Mouse (Mus musculus) left cerebral cortex, adult 9 months (tissue): Measurements from ENCODE around the gene Aaas.

Experiments used
- DNase-seq, 2 experiments: peaks; one replicate each; pipeline ENCODE4 v3.0.0; 2022; ENCODE audit warnings: low spot score in 2 of 2

Aaas gene

DNA sequence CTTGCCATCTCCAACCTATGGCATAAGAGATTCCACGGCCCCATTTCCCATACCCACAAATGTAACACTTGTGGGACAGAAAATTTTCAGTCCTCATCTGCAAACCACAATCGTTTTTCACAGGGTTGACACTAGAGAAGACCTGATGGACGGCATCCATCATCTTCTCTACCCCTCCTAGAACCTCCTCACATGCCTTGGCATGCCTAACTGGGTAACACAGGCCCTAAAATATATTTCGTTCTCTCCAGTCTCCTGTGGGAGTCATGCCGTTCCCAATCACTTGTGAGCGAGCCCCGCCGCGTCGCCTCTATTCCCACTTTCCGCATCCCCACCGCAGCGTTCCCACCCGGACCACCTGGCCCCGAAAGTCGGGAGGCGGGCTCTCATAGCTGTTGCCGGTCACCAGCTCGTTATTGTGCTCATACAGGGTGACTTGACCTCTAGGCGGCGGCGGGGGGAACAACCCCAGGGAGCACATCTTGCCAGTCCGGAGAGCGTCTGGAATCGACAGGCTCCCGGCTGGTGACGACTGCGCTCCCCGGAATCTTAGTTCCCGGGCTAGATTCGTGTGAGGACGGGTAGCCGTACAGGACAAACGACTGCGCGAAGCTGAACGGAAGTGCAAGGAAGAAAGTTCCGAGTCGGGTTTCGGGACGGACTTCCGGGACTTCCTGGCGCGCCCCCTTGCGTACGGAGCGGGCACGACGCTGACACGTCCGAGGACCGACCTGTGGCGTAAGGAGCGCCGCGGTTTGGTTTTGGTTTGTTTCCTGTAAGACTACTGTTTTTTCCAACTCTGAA lies at the start of gene Aaas:
Gene Aaas (minus strand): TSS at position 634 of the 804 bp plus-strand sequence.
- DNase-seq, result peak; percentile 74 to 95

- peak; percentile 46 to 64 for DNase-seq
These were observed 49.0 kb upstream of the Aaas start for GRCm38 (mm10) chr15:102399229-102400221.

- DNase-seq, result no peak
These were observed 48.1 kb upstream of the Aaas start for GRCm38 (mm10) chr15:102398629-102399028.

DNA sequence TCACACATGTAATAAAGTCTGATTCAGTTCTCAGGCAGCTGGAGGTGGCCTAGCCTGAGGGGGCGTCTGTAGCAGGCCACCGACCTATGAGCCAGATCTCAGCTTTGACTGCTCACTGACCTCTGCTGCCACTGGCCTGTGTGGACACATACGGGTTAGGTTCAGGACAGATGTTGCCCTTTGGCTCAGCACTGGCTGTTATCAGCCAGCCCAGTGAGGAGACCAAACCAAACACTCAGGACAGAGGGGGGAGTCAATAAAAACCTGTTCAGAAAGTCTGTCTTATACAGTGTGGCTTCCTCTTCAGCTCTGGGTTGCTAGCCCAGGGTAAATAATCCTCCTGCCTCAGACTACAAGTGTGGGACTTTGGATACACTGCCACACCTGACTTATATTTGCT lies 44.5 kb upstream of the Aaas start:
- no peak for DNase-seq

DNA sequence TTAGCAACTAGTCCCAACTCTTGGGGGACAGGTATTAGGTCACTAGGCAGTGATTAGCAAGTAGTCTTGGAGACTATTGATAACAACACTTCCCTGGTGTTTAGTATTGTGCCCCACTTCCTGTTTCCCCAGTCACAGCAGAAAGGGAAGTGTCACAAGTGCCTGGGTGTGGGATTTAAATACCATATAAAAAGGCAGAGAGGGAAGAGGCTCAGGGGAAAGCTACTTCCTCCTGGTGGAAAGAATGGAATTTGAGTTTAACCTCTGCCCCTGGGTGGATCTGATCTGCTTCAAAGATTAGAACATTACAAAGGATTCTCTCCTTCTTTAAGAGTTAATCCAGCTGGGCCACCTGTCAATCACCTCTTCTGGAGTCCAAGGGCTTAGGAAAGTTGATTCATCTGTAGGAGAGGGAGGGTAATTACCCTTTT lies 43.0 kb upstream of the Aaas start:
- no peak for DNase-seq

DNA sequence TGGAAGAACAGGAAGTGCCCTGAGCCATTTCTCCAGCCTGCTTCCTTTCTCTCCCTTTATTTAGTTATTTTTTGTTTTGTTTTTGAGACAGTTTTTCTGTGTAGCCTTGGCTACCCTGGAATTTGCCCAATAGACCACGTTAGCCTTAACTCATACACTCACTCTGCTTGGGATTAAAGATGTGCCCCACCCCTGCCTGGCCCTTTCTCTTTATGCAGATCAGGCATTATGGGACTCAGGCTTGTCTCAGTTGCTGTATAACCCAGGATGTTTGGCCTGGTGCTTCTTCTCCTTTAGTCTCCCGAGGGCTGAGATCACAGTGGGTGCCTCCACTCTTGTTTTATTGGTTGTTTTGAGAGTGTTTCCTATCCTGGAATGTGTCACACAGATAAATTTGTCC lies 41.9 kb upstream of the Aaas start:
- DNase-seq, result no peak

GRCm38 (mm10) chr15:102388942-102389341 lies 38.4 kb upstream of the Aaas start:
- DNase-seq, result no peak

GRCm38 (mm10) chr15:102386640-102387039 lies 36.1 kb upstream of the Aaas start:
- no peak for DNase-seq

- DNase-seq, result no peak
These were observed 33.1 kb upstream of the Aaas start for GRCm38 (mm10) chr15:102383671-102384070.

DNA sequence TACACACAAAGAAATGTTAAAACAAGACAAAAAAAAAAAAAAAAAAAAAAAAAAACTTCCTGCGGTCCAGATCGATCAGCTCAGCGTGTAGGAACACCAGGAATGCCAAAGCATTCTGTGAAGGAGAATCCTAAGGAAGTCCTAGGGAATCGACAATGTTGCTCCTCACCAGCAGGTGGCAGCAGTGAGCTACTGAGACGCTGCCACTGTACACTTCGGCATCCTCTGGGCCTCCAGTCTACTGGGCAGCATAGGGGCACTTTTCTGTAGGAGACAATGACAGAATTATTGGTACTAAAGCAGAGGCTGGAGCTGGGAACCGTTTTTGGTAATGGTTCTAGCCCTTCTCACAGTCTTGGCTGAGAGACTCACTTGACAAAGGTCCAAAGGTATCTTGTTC lies 31.0 kb upstream of the Aaas start:
- DNase-seq, result peak in 1 of 2 experiments; percentile 82

GRCm38 (mm10) chr15:102377810-102378262 lies 27.3 kb upstream of the Aaas start:
- no peak for DNase-seq

GRCm38 (mm10) chr15:102377163-102377543 lies 26.6 kb upstream of the Aaas start:
- peak; percentile 57 to 77 for DNase-seq

GRCm38 (mm10) chr15:102376453-102377162 lies 26.0 kb upstream of the Aaas start:
- DNase-seq, result no peak

DNA sequence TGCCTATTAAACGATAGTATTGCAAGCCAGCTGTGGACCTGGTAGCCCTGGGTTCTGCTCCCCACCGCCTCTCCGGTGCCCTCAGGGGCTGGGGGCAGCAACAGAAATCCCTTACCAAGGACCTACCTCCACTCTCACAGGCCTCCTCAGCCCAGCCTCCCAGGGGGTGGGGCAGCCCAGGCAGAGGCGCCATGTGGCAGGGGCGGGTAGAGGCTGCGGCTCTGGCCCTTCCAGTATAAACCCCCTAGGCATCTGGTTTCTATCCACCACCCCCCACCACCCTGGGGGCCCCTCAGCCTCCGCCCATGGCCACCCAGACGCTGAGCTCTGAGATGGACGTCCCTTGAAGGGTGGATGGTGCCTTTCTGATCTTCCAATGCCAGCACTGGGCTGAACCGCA lies 20.2 kb upstream of the Aaas start:
- DNase-seq, result no peak

- no peak for DNase-seq
These were observed 19.4 kb upstream of the Aaas start for GRCm38 (mm10) chr15:102369972-102370371.

- DNase-seq, result no peak
These were observed 16.3 kb upstream of the Aaas start, which contains the start of gene Sp7 for GRCm38 (mm10) chr15:102366733-102367344. TSS of gene Sp7 (minus strand) at chr15:102367182.

- no peak for DNase-seq
These were observed 15.7 kb upstream of the Aaas start for GRCm38 (mm10) chr15:102366238-102366637.

DNA sequence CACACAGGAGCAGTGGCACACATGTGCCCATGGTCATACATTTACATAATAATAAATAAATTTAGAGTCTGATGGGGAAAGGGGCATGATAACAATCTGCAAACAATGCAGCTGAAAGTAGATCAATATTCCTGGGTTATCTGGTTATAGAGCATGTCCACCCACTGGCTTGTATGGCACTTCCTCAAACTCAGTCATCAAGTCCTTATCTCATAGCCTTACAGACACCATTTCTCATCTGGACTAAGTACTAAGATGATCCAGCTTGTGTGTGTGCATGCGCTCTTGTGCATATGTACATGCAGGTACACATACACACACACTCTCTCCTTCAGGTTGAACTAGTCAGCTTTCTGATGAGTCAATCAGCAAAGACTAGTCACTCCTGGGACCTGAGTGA lies 14.1 kb upstream of the Aaas start:
- DNase-seq, result no peak

DNA sequence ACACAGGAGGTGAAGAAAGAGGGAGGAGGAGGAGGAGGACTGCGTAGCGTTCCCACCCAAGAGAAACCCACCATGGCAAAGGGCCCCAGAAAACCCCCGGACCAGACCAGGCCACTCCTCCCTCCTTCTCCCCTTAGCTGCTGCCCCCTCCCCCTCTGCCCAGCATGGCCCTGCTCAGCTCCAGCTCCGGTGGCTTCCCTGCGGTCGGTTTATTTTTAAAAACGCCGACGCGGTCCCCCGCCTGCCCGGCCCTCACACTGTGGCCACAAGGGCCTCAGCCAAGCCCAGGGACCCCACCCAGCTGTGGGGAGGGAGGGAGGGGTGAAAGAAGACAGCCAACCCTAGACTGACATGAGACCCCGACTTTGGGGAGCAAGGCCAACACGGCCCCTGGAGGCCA lies 12.1 kb upstream of the Aaas start:
- DNase-seq, result no peak

DNA sequence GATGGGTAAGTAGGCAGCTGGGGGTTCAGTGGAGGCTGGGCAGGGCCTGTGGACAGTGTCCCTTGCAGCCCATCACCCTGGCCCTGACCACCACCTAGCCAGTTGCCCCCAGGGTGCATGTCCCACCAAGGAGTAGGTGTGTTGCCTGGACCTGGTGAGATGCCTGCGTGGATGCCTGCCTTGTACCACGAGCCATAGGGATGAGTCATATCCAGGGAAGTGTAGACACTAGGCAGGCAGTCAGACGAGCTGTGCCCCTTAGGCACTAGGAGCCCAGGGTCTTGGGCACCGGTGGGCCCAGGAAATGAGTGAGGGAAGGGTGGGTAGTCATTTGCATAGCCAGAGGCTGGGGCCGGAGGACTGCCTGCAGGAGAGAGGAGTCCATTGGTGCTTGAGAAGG lies 8.3 kb upstream of the Aaas start:
- no peak for DNase-seq

DNA sequence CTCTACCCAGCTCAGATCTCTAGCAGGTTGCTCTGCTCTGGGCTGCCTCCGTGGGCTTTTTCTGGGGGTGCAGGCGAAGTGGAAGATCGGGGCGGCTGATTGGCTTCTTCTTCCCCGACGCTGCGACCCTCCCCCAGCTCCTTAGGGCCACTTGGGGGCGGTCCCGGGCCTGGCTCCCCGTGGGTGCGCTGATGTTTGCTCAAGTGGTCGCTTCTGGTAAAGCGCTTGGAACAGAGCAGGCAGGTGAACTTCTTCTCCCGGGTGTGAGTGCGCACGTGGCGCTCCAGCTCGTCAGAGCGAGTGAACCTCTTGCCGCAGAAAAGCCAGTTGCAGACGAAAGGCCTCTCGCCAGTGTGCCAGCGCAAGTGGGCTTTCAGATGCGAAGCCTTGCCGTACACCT lies 7.6 kb upstream of the Aaas start:
- no peak for DNase-seq
